Mouse (Mus musculus) limb, embryonic 10.5 days (tissue): ENCODE measurements at regions not wholly inside any gene's neighbourhood (a gene's known extent, or its start where the extent isn't known, plus 50 kb on each side); places are given as distances from the start of the nearest gene placed in this dataset.

Source experiments
- DNase-seq: peaks from one replicate; pipeline ENCODE4 v3.0.0-alpha.2; 2017; ENCODE audit warnings: low spot score
- H3K27ac ChIP-seq: fragments of 300-500 bp; sonication (generic); 2 replicates; pipeline ENCODE4 v1.5.1; 2016; ENCODE audit warnings: mild to moderate bottlenecking
- H3K27me3 ChIP-seq: fragments of 300-500 bp; sonication (generic); 2 replicates; pipeline ENCODE4 v1.6.1; 2016; ENCODE audit warnings: low read depth, mild to moderate bottlenecking; ENCODE audit not compliant: poor library complexity, severe bottlenecking
- H3K36me3 ChIP-seq: fragments of 300-500 bp; sonication (generic); 2 replicates; pipeline ENCODE4 v1.6.1; 2016; ENCODE audit warnings: mild to moderate bottlenecking, moderate library complexity
- H3K4me1 ChIP-seq: fragments of 300-500 bp; sonication (generic); 2 replicates; pipeline ENCODE4 v1.6.1; 2016
- H3K4me3 ChIP-seq: fragments of 300-500 bp; sonication (generic); 2 replicates; pipeline ENCODE4 v1.5.1; 2016; ENCODE audit warnings: mild to moderate bottlenecking, moderate library complexity
- H3K9me3 ChIP-seq: fragments of 300-500 bp; sonication (generic); replicated peaks from 2 replicates; pipeline ENCODE4 v1.6.1; 2016; ENCODE audit warnings: mild to moderate bottlenecking
- WGBS: fragments of 180-500 bp; shearing (Covaris S2); methylation state at CpG from one replicate; pipeline ENCODE4 v1.1.7; 2016; 5-methylcytosine and 5-hydroxymethylcytosine counted together

GRCm38 (mm10) chr4:68535815-68536214 is 418.4 kb downstream of the Brinp1 start:
- H3K4me1 ChIP-seq, result no peaks in the 10 kb centered on the region
- WGBS, result 89% methylated on average over 1 of the region's 1 CpGs
- H3K27me3 ChIP-seq, result no peaks in the 10 kb centered on the region
- no peak for DNase-seq
- H3K36me3 ChIP-seq, result no peaks in the 10 kb centered on the region
- H3K9me3 ChIP-seq, result no peaks in the 10 kb centered on the region
- no peak overlapping the region for H3K4me3 ChIP-seq
- no peak overlapping the region for H3K27ac ChIP-seq

- no peaks in the 10 kb centered on the region for H3K27me3 ChIP-seq
- WGBS, result 85% methylated on average over 3 of the region's 3 CpGs
- no peaks in the 10 kb centered on the region for H3K36me3 ChIP-seq
- no peak for DNase-seq
- no peaks in the 10 kb centered on the region for H3K4me1 ChIP-seq
- no peak overlapping the region for H3K27ac ChIP-seq
- H3K4me3 ChIP-seq, result no peak overlapping the region
- H3K9me3 ChIP-seq, result no peaks in the 10 kb centered on the region
These were observed 422.1 kb downstream of the Brinp1 start for GRCm38 (mm10) chr4:68532056-68532455.

GRCm38 (mm10) chr4:68487993-68488392 is 466.2 kb downstream of the Brinp1 start:
- H3K27me3 ChIP-seq, result no peaks in the 10 kb centered on the region

GRCm38 (mm10) chr4:68486876-68487275 is 467.3 kb downstream of the Brinp1 start:
- Histone ChIP-seq H3K4me1 (no peaks in the 10 kb centered on the region), H3K27me3 (no peaks in the 10 kb centered on the region), H3K27ac (no peak overlapping the region), H3K9me3 (no peaks in the 10 kb centered on the region), H3K36me3 (no peaks in the 10 kb centered on the region), H3K4me3 (no peak overlapping the region)
- WGBS, result 80% methylated on average over 1 of the region's 1 CpGs
- DNase-seq, result no peak

More at GRCm38 (mm10) chr4:68487993-68488392, 466.2 kb downstream of the Brinp1 start:
- no peak for DNase-seq
- H3K36me3 ChIP-seq, result no peaks in the 10 kb centered on the region
- H3K4me3 ChIP-seq, result no peak overlapping the region
- WGBS, result 87% methylated on average over 4 of the region's 4 CpGs
- no peaks in the 10 kb centered on the region for H3K9me3 ChIP-seq
- no peaks in the 10 kb centered on the region for H3K4me1 ChIP-seq
- no peak overlapping the region for H3K27ac ChIP-seq

- no peaks in the 10 kb centered on the region for H3K4me1 ChIP-seq
- H3K27me3 ChIP-seq, result no peaks in the 10 kb centered on the region
- no peak overlapping the region for H3K27ac ChIP-seq
- H3K4me3 ChIP-seq, result no peak overlapping the region
- no peak for DNase-seq
- H3K36me3 ChIP-seq, result no peaks in the 10 kb centered on the region
- no peaks in the 10 kb centered on the region for H3K9me3 ChIP-seq
These were observed 492.4 kb downstream of the Brinp1 start for GRCm38 (mm10) chr4:68461783-68462182.

GRCm38 (mm10) chr4:68416046-68416445 is 538.2 kb downstream of the Brinp1 start:
- H3K36me3 ChIP-seq, result no peaks in the 10 kb centered on the region
- H3K4me3 ChIP-seq, result no peak overlapping the region
- H3K27me3 ChIP-seq, result no peaks in the 10 kb centered on the region
- H3K9me3 ChIP-seq, result no peaks in the 10 kb centered on the region
- H3K27ac ChIP-seq, result no peak overlapping the region
- no peaks in the 10 kb centered on the region for H3K4me1 ChIP-seq
- DNase-seq, result no peak

GRCm38 (mm10) chr4:68410785-68411184 is 543.4 kb downstream of the Brinp1 start:
- 87% methylated on average over 2 of the region's 2 CpGs for WGBS
- Histone ChIP-seq H3K4me1 (no peaks in the 10 kb centered on the region), H3K36me3 (no peaks in the 10 kb centered on the region), H3K9me3 (no peaks in the 10 kb centered on the region), H3K27ac (no peak overlapping the region), H3K27me3 (no peaks in the 10 kb centered on the region), H3K4me3 (no peak overlapping the region)
- no peak for DNase-seq

GRCm38 (mm10) chr4:68404364-68404763 is 549.8 kb downstream of the Brinp1 start:
- H3K27ac ChIP-seq, result no peak overlapping the region
- H3K9me3 ChIP-seq, result no peaks in the 10 kb centered on the region
- H3K36me3 ChIP-seq, result no peaks in the 10 kb centered on the region
- no peaks in the 10 kb centered on the region for H3K27me3 ChIP-seq
- WGBS, result 84% methylated on average over 3 of the region's 3 CpGs
- no peak overlapping the region for H3K4me3 ChIP-seq
- no peak for DNase-seq
- H3K4me1 ChIP-seq, result no peaks in the 10 kb centered on the region

- WGBS, result 90% methylated on average over 7 of the region's 7 CpGs
- H3K4me3 ChIP-seq, result no peak overlapping the region
- no peaks in the 10 kb centered on the region for H3K27me3 ChIP-seq
- H3K9me3 ChIP-seq, result no peaks in the 10 kb centered on the region
- DNase-seq, result no peak
- H3K27ac ChIP-seq, result no peak overlapping the region
- H3K36me3 ChIP-seq, result no peaks in the 10 kb centered on the region
- H3K4me1 ChIP-seq, result no peaks in the 10 kb centered on the region
These were observed 567.1 kb downstream of the Brinp1 start for GRCm38 (mm10) chr4:68387097-68387496.

- Histone ChIP-seq H3K4me1 (no peaks in the 10 kb centered on the region), H3K36me3 (no peaks in the 10 kb centered on the region), H3K4me3 (no peak overlapping the region), H3K27me3 (no peaks in the 10 kb centered on the region), H3K27ac (no peak overlapping the region), H3K9me3 (no peaks in the 10 kb centered on the region)
- DNase-seq, result no peak
- WGBS, result 62% methylated on average over 1 of the region's 1 CpGs
These were observed 572.2 kb downstream of the Brinp1 start for GRCm38 (mm10) chr4:68382007-68382406.

- DNase-seq, result no peak
- no peak overlapping the region for H3K4me3 ChIP-seq
- no peaks in the 10 kb centered on the region for H3K27me3 ChIP-seq
- H3K27ac ChIP-seq, result no peak overlapping the region
- H3K4me1 ChIP-seq, result no peaks in the 10 kb centered on the region
- no peaks in the 10 kb centered on the region for H3K9me3 ChIP-seq
- WGBS, result 90% methylated on average over 2 of the region's 2 CpGs
- H3K36me3 ChIP-seq, result no peaks in the 10 kb centered on the region
These were observed 586.2 kb downstream of the Brinp1 start for GRCm38 (mm10) chr4:68367983-68368382.

- no peaks in the 10 kb centered on the region for H3K9me3 ChIP-seq
- no peaks in the 10 kb centered on the region for H3K36me3 ChIP-seq
- no peaks in the 10 kb centered on the region for H3K27me3 ChIP-seq
- WGBS, result 30% methylated on average over 3 of the region's 3 CpGs
- H3K4me3 ChIP-seq, result no peak overlapping the region
- DNase-seq, result peak; percentile 29
- peaks cover 4% of the 10 kb centered on the region; the same call in 1 of the 2 replicates for H3K4me1 ChIP-seq
- H3K27ac ChIP-seq, result no peak overlapping the region
These were observed 634.6 kb downstream of the Brinp1 start for GRCm38 (mm10) chr4:68319575-68319974.

GRCm38 (mm10) chr4:68312751-68313150 is 641.4 kb downstream of the Brinp1 start:
- 91% methylated on average over 4 of the region's 4 CpGs for WGBS
- no peaks in the 10 kb centered on the region for H3K9me3 ChIP-seq
- no peaks in the 10 kb centered on the region for H3K27me3 ChIP-seq
- H3K36me3 ChIP-seq, result no peaks in the 10 kb centered on the region
- H3K4me3 ChIP-seq, result no peak overlapping the region
- no peak overlapping the region for H3K27ac ChIP-seq
- DNase-seq, result no peak
- no peaks in the 10 kb centered on the region for H3K4me1 ChIP-seq

GRCm38 (mm10) chr4:68284845-68285244 is 669.4 kb downstream of the Brinp1 start:
- no peaks in the 10 kb centered on the region for H3K36me3 ChIP-seq
- no peak overlapping the region for H3K27ac ChIP-seq
- no peak for DNase-seq
- 56% methylated on average over 1 of the region's 1 CpGs for WGBS
- no peaks in the 10 kb centered on the region for H3K9me3 ChIP-seq
- H3K27me3 ChIP-seq, result no peaks in the 10 kb centered on the region
- no peaks in the 10 kb centered on the region for H3K4me1 ChIP-seq
- no peak overlapping the region for H3K4me3 ChIP-seq
